Mouse (Mus musculus) stomach, postnatal 0 days (tissue): ENCODE measurements at regions not wholly inside any gene's neighbourhood (a gene's known extent, or its start where the extent isn't known, plus 50 kb on each side); places are given as distances from the start of the nearest gene placed in this dataset.
A peak's percentile ranks its signal among the peaks of the same experiment; 100 is the strongest.

ENCODE experiments used
- CTCF ChIP-seq: IDR thresholded peaks from 2 replicates; pipeline ENCODE4 v1.5.1; 2016; ENCODE audit warnings: antibody characterized with exemption, low read depth, mild to moderate bottlenecking, moderate library complexity
- EP300 ChIP-seq: optimal IDR thresholded peaks from 2 replicates; pipeline ENCODE3; 2016; ENCODE audit warnings: antibody characterized with exemption

DNA sequence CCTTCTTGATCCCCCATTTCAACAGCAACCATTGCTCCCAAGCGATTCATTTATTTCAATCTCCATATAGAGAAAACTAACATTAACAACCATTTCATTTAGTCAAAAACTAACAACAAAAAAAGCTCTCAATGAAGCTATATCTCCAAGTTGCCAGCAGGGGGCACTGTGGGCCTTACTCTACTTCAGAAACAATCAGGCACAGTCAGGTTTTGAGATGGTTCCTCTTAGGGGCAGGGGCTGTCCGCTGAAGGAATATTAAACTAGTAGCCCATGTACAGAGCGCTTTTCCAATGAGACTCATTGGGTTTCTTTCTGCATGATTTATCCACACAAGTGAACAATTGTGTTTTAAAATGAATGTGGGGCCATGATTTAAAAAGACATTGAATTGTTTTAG, 385.7 kb upstream of the Trpc7 start:
- TF ChIP-seq CTCF, result peak; percentile 83
- no peak for TF ChIP-seq EP300
